Mouse (Mus musculus) ovary, postnatal 10 days (tissue): ENCODE data around the gene Smad3.
A peak's percentile ranks its signal among the peaks of the same experiment; 100 is the strongest.

Experiments used
- DNase-seq: peaks from one replicate; pipeline ENCODE4 v3.0.0; 2022; ENCODE audit warnings: low spot score

Smad3 gene

DNA sequence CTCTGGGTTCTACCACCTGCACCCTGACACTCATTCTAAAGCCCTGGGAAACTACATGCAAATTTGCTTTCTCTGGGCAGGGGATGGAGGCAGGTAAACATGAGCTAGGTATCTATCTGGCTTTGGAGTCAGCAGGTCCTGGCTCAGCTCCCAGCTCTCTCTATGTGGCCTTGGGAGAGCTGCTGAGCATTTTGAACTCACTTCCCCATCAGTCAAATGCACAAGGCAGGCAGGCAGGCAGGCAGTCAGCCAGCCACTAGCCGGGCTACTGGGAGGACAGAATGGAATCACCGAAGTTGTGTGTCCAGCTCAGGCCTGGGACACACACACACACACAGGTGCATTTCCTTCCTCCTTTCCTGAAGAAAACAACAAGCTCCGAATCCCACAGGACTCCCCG lies 58.6 kb downstream of the Smad3 start:
- no peak for DNase-seq

DNA sequence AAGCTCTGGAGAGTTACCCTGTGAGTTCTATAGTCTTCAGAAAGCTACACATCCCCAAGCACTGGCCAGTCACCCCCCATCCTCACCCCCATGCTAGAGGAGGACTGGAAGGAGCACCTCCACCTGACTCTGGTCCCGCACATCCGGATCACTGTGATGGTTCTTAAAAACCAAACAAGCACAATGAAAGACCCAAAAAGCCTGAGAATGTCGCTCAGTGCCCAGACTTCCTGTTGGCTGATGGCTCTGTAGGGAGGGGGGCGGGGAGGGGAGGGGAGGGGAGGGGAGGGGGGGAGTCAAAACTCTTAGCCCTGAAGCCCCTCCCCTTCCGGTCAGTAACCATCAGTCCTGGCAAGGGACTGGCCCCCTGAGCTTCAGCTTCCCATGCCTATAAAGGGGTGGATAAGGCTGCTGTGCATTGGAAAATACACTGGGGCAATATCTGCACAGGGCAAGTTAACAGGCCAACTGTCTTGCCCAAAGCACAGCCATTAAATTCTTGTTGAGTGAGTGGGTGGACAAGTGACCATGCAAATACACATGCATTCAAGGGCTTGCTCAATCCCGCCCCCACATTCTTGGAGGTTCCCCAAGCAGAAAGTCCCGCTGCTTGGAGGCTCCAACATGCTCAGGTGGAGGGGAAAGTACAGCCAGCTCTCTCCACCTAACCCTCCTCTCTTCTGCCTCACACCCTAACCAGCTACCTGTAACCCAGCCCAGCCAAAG lies 59.3 kb downstream of the Smad3 start:
- no peak for DNase-seq

DNA sequence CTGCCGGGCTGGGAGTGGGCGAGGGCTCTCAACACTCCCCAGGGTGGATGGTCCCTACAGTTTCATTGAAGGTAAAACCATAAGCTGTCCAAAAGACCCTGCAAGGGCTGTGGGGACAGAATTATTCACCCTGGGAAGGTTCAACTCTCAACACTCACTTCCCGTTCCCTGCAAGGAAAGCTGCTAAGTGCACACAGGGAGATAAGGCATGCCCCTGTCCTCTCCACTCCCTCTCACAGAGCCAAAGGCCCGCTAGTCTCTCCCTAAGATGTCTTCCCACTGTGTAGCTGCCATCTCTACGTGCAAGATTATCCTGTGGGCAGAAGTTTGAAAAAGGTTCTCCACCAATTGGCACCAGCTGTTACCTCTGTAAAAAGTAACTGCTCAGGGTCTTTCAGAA lies 60.2 kb downstream of the Smad3 start:
- no peak for DNase-seq

DNA sequence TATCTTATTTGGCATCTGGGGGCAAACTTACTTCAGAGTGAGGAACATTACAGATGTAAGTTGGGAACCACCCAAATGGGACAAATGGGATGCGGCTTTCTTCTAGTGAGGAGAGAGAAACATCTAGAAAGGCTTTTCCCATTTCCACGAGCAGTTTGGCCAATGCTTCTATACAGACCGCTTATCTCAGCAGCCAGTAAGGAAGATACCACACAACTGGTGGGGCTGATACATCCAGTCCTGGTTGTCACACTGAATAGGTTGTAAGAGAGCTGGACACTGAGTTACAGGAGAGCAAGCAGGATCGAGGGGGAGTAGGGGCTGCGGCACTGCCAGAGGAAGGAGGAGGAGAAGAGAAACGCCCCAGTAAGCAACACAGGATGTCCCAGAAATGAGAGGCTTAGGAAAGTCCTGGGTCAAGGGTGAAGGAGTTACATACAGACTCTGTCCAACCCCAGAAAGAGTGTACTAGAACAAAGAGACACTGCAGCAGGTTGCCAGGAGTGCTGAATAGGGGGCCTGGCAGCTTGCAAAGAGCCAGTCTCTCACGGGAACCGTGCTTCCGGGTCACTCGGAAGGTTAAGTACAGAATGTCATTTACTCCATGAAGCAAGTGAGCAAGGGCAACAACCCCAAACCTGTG lies 61.2 kb downstream of the Smad3 start:
- no peak for DNase-seq

- DNase-seq: no peak
These were observed 65.8 kb downstream of the Smad3 start for GRCm38 (mm10) chr9:63691960-63692359.

- no peak for DNase-seq
These were observed 67.3 kb downstream of the Smad3 start for GRCm38 (mm10) chr9:63690511-63690910.

DNA sequence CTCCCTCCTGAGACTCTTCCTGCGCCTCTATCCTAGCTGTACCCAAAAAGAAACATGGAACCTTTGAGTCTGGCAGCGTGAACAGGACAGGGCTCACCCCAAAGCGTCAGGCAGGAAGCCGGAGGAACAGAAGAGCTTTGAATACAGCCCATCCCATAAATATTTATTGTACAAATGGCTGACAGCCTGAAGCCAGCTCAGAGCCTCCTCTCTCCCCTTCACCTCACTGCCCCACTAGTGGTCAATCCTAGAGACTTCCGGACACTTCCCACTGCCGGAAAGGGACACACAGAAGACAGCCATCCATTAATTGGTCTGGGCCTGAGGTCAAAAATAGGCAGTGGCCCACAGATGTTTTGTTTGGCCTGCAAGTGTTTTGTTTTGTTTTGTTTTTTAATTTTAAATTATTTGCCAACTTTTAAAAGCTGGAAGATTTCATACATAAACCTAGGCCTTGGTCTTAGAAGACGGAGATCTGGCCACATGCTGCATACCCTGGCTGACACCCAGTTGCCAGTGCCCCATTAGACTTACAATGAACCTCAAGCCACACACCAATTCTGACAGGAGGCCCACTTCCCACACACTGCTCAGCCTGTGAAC lies 70.3 kb downstream of the Smad3 start:
- no peak for DNase-seq

DNA sequence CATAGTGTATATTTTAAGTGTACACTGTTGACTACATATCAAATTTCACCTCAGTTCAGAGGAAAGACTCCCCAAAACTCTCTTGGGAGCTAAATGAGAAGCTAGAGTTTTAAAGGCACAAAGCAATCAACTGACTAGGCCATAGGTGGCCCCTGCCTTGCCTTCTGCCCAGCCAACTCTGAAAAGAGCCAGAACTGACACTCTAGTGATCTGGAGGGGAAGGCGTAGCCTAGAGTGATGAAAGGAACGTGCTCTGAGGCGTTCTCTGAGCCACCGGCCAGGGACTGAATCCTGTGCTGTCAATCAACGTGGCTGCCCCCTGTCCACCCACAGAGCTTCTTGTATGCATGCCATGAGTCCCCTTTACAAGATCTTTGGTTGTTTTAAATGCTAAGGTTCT lies 72.4 kb downstream of the Smad3 start:
- no peak for DNase-seq

GRCm38 (mm10) chr9:63684277-63684676 lies 73.5 kb downstream of the Smad3 start:
- DNase-seq: no peak

- no peak for DNase-seq
These were observed 74.9 kb downstream of the Smad3 start for GRCm38 (mm10) chr9:63682943-63683342.

- no peak for DNase-seq
These were observed 75.5 kb downstream of the Smad3 start for GRCm38 (mm10) chr9:63682301-63682700.

- no peak for DNase-seq
These were observed 79.7 kb downstream of the Smad3 start for GRCm38 (mm10) chr9:63678076-63678475.

DNA sequence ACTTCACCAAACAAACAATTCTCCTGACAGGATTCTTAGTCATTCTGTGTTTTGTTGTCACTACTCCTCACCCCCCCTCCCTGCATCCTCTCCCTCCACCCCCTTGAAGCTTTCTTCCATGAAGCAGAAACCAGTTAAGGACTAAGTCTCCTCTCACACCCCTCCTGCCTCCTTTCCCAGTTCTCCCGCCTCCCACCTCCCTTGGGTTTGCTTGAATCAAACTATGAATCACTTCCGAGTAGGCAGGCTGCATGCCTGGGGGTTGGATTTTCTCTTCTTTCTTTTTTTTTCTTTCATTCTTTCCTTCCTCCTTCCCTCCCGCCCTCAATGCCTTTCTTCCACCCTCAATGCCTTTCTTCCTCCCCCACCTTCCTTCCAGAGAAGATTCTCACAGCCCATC lies 80.2 kb downstream of the Smad3 start:
- DNase-seq: no peak

- no peak for DNase-seq
These were observed 83.2 kb downstream of the Smad3 start for GRCm38 (mm10) chr9:63674613-63675012.

GRCm38 (mm10) chr9:63673494-63673805 lies 84.3 kb downstream of the Smad3 start:
- no peak for DNase-seq

DNA sequence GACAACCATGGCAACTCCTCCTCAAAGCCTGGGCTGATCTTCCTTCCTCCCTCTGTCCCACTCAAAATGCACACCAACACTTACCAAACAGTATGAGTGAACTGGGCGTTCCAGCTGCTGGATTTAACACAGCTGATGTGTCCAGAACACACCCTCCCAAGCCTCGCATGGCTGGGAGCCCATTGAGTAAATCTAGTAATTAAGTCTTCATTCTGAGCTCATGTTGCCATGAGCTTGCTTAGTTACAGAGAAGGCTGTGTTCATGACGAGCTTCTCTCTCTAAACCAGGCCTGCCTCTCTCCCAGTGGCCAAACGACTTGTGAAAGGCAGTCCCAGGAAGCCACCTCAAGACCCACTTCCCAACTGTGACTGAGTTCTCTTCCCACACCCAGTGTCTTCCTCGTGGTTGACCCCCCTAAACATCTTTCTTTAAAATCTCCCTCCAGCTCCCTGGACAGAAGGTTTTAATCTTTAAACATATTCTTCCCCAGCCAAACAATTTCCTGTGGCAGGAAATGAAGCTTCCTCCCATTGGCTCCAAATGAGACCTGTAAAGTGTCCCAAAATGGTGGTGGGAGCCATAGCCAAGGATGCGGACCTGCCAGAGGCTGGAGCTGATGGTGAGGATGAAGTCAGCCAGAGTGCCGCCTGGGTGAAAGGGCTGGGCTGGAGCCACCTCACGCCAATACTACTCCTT lies 84.8 kb downstream of the Smad3 start:
- DNase-seq: no peak

- DNase-seq: no peak
These were observed 88.0 kb downstream of the Smad3 start for GRCm38 (mm10) chr9:63669816-63670215.

- no peak for DNase-seq
These were observed 89.2 kb downstream of the Smad3 start for GRCm38 (mm10) chr9:63668621-63669020.

DNA sequence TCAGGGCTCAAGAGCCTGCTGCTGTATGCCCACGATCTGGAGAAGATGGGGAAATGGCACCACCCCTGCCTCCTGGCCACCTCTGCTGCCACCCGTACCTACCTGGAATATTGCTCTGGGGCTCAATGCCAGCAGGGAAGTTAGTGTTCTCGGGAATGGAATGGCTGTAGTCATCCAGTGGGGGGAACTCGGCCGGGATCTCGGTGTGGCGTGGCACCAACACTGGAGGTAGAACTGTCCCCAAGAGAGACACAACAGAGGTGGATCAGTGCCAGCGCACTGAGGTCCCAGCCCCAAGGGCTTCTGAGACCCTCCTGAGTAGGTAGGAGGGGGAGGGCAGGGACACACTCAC lies 90.4 kb downstream of the Smad3 start:
- DNase-seq: no peak

- peak; percentile 31 for DNase-seq
These were observed 91.0 kb downstream of the Smad3 start for GRCm38 (mm10) chr9:63666612-63667372.

GRCm38 (mm10) chr9:63664792-63665646 lies 92.8 kb downstream of the Smad3 start:
- no peak for DNase-seq
